Mouse (Mus musculus): Measurements from ENCODE around the gene Fcna.

Gene Fcna

GRCm38 (mm10) chr2:25627811-25628210 is at the start of gene Fcna:
Gene Fcna (minus strand): TSS chr2:25628030.
- no peak for DNase-seq (ENCODE audit: extremely low read depth, insufficient read length, low spot score)

GRCm38 (mm10) chr2:25676486-25676885 is 48.7 kb upstream of the Fcna start, which contains the start of gene Lcn6:
Gene Lcn6 (plus strand): TSS chr2:25676786.
- no peak for DNase-seq (ENCODE audit: extremely low read depth, insufficient read length, low spot score)

GRCm38 (mm10) chr2:25666516-25666915 is 38.7 kb upstream of the Fcna start:
- DNase-seq (ENCODE audit: extremely low read depth, insufficient read length, low spot score) = no peak

- no peak for DNase-seq (ENCODE audit: extremely low read depth, insufficient read length, low spot score)
Measured at GRCm38 (mm10) chr2:25664125-25664524, 36.3 kb upstream of the Fcna start.

- no peak for DNase-seq (ENCODE audit: extremely low read depth, insufficient read length, low spot score)
Measured at GRCm38 (mm10) chr2:25663511-25663910, 35.7 kb upstream of the Fcna start.

- DNase-seq (ENCODE audit: extremely low read depth, insufficient read length, low spot score) = peak; percentile 25
Measured at GRCm38 (mm10) chr2:25661245-25661970, 33.6 kb upstream of the Fcna start.

- peak; percentile 44 for DNase-seq (ENCODE audit: extremely low read depth, insufficient read length, low spot score)
Measured at GRCm38 (mm10) chr2:25660279-25660678, 32.4 kb upstream of the Fcna start.

GRCm38 (mm10) chr2:25657652-25658051 is 29.8 kb upstream of the Fcna start, which contains the start of gene Lcn5:
Gene Lcn5 (plus strand): TSS chr2:25657952.
- DNase-seq (ENCODE audit: extremely low read depth, insufficient read length, low spot score) = no peak

- peak; percentile 18 for DNase-seq (ENCODE audit: extremely low read depth, insufficient read length, low spot score)
Measured at GRCm38 (mm10) chr2:25657246-25657645, 29.4 kb upstream of the Fcna start.

GRCm38 (mm10) chr2:25656691-25657090 is 28.9 kb upstream of the Fcna start:
- DNase-seq (ENCODE audit: extremely low read depth, insufficient read length, low spot score) = peak; percentile 48

GRCm38 (mm10) chr2:25654502-25654901 is 26.7 kb upstream of the Fcna start:
- no peak for DNase-seq (ENCODE audit: extremely low read depth, insufficient read length, low spot score)

GRCm38 (mm10) chr2:25652902-25653301 is 25.1 kb upstream of the Fcna start, which contains the start of gene Lcn8:
Gene Lcn8 (plus strand): TSS chr2:25653120.
- DNase-seq (ENCODE audit: extremely low read depth, insufficient read length, low spot score) = no peak

GRCm38 (mm10) chr2:25639890-25640289 is 12.1 kb upstream of the Fcna start:
- DNase-seq (ENCODE audit: extremely low read depth, insufficient read length, low spot score) = no peak

- no peak for DNase-seq (ENCODE audit: extremely low read depth, insufficient read length, low spot score)
Measured at GRCm38 (mm10) chr2:25634046-25634445, 6.2 kb upstream of the Fcna start.

- DNase-seq (ENCODE audit: extremely low read depth, insufficient read length, low spot score) = no peak
Measured at GRCm38 (mm10) chr2:25633616-25634015, 5.8 kb upstream of the Fcna start.

GRCm38 (mm10) chr2:25628738-25629137 is 908 bp upstream of the Fcna start:
- DNase-seq (ENCODE audit: extremely low read depth, insufficient read length, low spot score) = no peak

- no peak for DNase-seq (ENCODE audit: extremely low read depth, insufficient read length, low spot score)
Measured at GRCm38 (mm10) chr2:25625986-25626385, 1.8 kb downstream of the Fcna start.

- peak; percentile 92 for DNase-seq (ENCODE audit: extremely low read depth, insufficient read length, low spot score)
Measured at GRCm38 (mm10) chr2:25621229-25622200, 6.3 kb downstream of the Fcna start, which contains the start of gene Tmem141. Gene Tmem141 (minus strand): TSS chr2:25622005.

GRCm38 (mm10) chr2:25620852-25621228 is 7.0 kb downstream of the Fcna start:
- DNase-seq (ENCODE audit: extremely low read depth, insufficient read length, low spot score) = no peak

GRCm38 (mm10) chr2:25620386-25620785 is 7.4 kb downstream of the Fcna start:
- no peak for DNase-seq (ENCODE audit: extremely low read depth, insufficient read length, low spot score)

- DNase-seq (ENCODE audit: extremely low read depth, insufficient read length, low spot score) = no peak
Measured at GRCm38 (mm10) chr2:25617578-25617977, 10.3 kb downstream of the Fcna start, which contains the start of gene Ccdc183. Gene Ccdc183 (minus strand): TSS chr2:25617678.
